Mouse (Mus musculus): Measurements from ENCODE around the gene St14. TPM values are rescaled to one million over a fixed set of nuclear protein-coding genes. Genes with fewer than 3 reads are reported as not detected.

Gene St14
- polyA plus RNA-seq, 1 experiment from 2014 or later = 3.6 TPM

- no peak overlapping the region for H3K4me3 ChIP-seq (ENCODE audit: low read length)
- 82% methylated on average over 18 of the region's 18 CpGs for WGBS
- ATAC-seq (replicated peaks; ENCODE audit: extremely low read depth, insufficient read depth, low FRiP score) = no peak
- peaks cover 10% of the 10 kb centered on the region for H3K4me1 ChIP-seq (ENCODE audit: control insufficient read depth, insufficient read depth, low read length)
- H3K36me3 ChIP-seq (ENCODE audit: control insufficient read depth, insufficient read depth) = no peaks in the 10 kb centered on the region
- H3K27me3 ChIP-seq (ENCODE audit: control insufficient read depth, insufficient read depth, low read length) = no peaks in the 10 kb centered on the region; the same call in 1 of the 2 replicates
- no peaks in the 10 kb centered on the region for H3K9me3 ChIP-seq (replicated peaks; ENCODE audit: control insufficient read depth, low read length)
- no peak overlapping the region for H3K27ac ChIP-seq (ENCODE audit: low read length)
- H3K4me2 ChIP-seq (ENCODE audit: low read depth, low read length) = no peak overlapping the region
- H3K9ac ChIP-seq (ENCODE audit: low read length) = no peak overlapping the region
Observed at GRCm38 (mm10) chr9:31092111-31092832, 39.4 kb downstream of the St14 start.

GRCm38 (mm10) chr9:31091162-31091581 is 40.5 kb downstream of the St14 start:
- no peak for ATAC-seq (replicated peaks; ENCODE audit: extremely low read depth, insufficient read depth, low FRiP score)
- Histone ChIP-seq H3K36me3 (ENCODE audit: control insufficient read depth, insufficient read depth) (no peaks in the 10 kb centered on the region), H3K9me3 (replicated peaks; ENCODE audit: control insufficient read depth, low read length) (no peaks in the 10 kb centered on the region), H3K4me3 (ENCODE audit: low read length) (no peak overlapping the region), H3K9ac (ENCODE audit: low read length) (no peak overlapping the region), H3K27ac (ENCODE audit: low read length) (no peak overlapping the region), H3K27me3 (ENCODE audit: control insufficient read depth, insufficient read depth, low read length) (peaks cover 2% of the 10 kb centered on the region; the same call in 1 of the 2 replicates), H3K4me1 (ENCODE audit: control insufficient read depth, insufficient read depth, low read length) (no peaks in the 10 kb centered on the region; the same call in 1 of the 2 replicates), H3K4me2 (ENCODE audit: low read depth, low read length) (no peak overlapping the region)
- WGBS = 93% methylated on average over 10 of the region's 10 CpGs

- no peak overlapping the region for H3K4me3 ChIP-seq (ENCODE audit: low read length)
- H3K4me2 ChIP-seq (ENCODE audit: low read depth, low read length) = no peak overlapping the region
- WGBS = 71% methylated on average over 28 of the region's 29 CpGs
- no peak for ATAC-seq (replicated peaks; ENCODE audit: extremely low read depth, insufficient read depth, low FRiP score)
- H3K9me3 ChIP-seq (replicated peaks; ENCODE audit: control insufficient read depth, low read length) = no peaks in the 10 kb centered on the region
- no peak overlapping the region for H3K9ac ChIP-seq (ENCODE audit: low read length)
- H3K27ac ChIP-seq (ENCODE audit: low read length) = no peak overlapping the region
- H3K4me1 ChIP-seq (ENCODE audit: control insufficient read depth, insufficient read depth, low read length) = no peaks in the 10 kb centered on the region
- peaks cover 2% of the 10 kb centered on the region; the same call in 1 of the 2 replicates for H3K27me3 ChIP-seq (ENCODE audit: control insufficient read depth, insufficient read depth, low read length)
- no peaks in the 10 kb centered on the region for H3K36me3 ChIP-seq (ENCODE audit: control insufficient read depth, insufficient read depth)
Observed at GRCm38 (mm10) chr9:31090081-31091023, 41.3 kb downstream of the St14 start.

- WGBS = 82% methylated on average over 9 of the region's 9 CpGs
- Histone ChIP-seq H3K9ac (ENCODE audit: low read length) (no peak overlapping the region), H3K4me2 (ENCODE audit: low read depth, low read length) (no peak overlapping the region), H3K4me3 (ENCODE audit: low read length) (no peak overlapping the region), H3K9me3 (replicated peaks; ENCODE audit: control insufficient read depth, low read length) (no peaks in the 10 kb centered on the region), H3K36me3 (ENCODE audit: control insufficient read depth, insufficient read depth) (no peaks in the 10 kb centered on the region), H3K27ac (ENCODE audit: low read length) (no peak overlapping the region), H3K27me3 (ENCODE audit: control insufficient read depth, insufficient read depth, low read length) (peaks cover 5% of the 10 kb centered on the region; the same call in 1 of the 2 replicates), H3K4me1 (ENCODE audit: control insufficient read depth, insufficient read depth, low read length) (no peaks in the 10 kb centered on the region)
- ATAC-seq (replicated peaks; ENCODE audit: extremely low read depth, insufficient read depth, low FRiP score) = no peak
Observed at GRCm38 (mm10) chr9:31089541-31089940, 42.1 kb downstream of the St14 start.

- peaks cover 8% of the 10 kb centered on the region; the same call in 1 of the 2 replicates for H3K27me3 ChIP-seq (ENCODE audit: control insufficient read depth, insufficient read depth, low read length)
- no peaks in the 10 kb centered on the region for H3K9me3 ChIP-seq (replicated peaks; ENCODE audit: control insufficient read depth, low read length)
- no peak overlapping the region for H3K27ac ChIP-seq (ENCODE audit: low read length)
- H3K4me3 ChIP-seq (ENCODE audit: low read length) = no peak overlapping the region
- no peaks in the 10 kb centered on the region for H3K4me1 ChIP-seq (ENCODE audit: control insufficient read depth, insufficient read depth, low read length)
- no peaks in the 10 kb centered on the region for H3K36me3 ChIP-seq (ENCODE audit: control insufficient read depth, insufficient read depth)
- 82% methylated on average over 4 of the region's 4 CpGs for WGBS
- no peak overlapping the region for H3K4me2 ChIP-seq (ENCODE audit: low read depth, low read length)
- no peak for ATAC-seq (replicated peaks; ENCODE audit: extremely low read depth, insufficient read depth, low FRiP score)
- H3K9ac ChIP-seq (ENCODE audit: low read length) = no peak overlapping the region
Observed at GRCm38 (mm10) chr9:31088883-31089282, 42.8 kb downstream of the St14 start.

- Histone ChIP-seq H3K9me3 (replicated peaks; ENCODE audit: control insufficient read depth, low read length) (no peaks in the 10 kb centered on the region), H3K4me2 (ENCODE audit: low read depth, low read length) (no peak overlapping the region), H3K4me3 (ENCODE audit: low read length) (no peak overlapping the region), H3K27ac (ENCODE audit: low read length) (no peak overlapping the region), H3K27me3 (ENCODE audit: control insufficient read depth, insufficient read depth, low read length) (peaks cover 14% of the 10 kb centered on the region), H3K4me1 (ENCODE audit: control insufficient read depth, insufficient read depth, low read length) (no peaks in the 10 kb centered on the region), H3K36me3 (ENCODE audit: control insufficient read depth, insufficient read depth) (no peaks in the 10 kb centered on the region), H3K9ac (ENCODE audit: low read length) (no peak overlapping the region)
- 58% methylated on average over 3 of the region's 3 CpGs for WGBS
- no peak for ATAC-seq (replicated peaks; ENCODE audit: extremely low read depth, insufficient read depth, low FRiP score)
Observed at GRCm38 (mm10) chr9:31088116-31088515, 43.5 kb downstream of the St14 start.

- WGBS = 74% methylated on average over 4 of the region's 4 CpGs
- no peaks in the 10 kb centered on the region for H3K36me3 ChIP-seq (ENCODE audit: control insufficient read depth, insufficient read depth)
Observed at GRCm38 (mm10) chr9:31087466-31087865, 44.2 kb downstream of the St14 start.

GRCm38 (mm10) chr9:31086754-31087145 is 44.9 kb downstream of the St14 start:
- no peaks in the 10 kb centered on the region for H3K4me1 ChIP-seq (ENCODE audit: control insufficient read depth, insufficient read depth, low read length)
- WGBS = 75% methylated on average over 7 of the region's 7 CpGs

More at GRCm38 (mm10) chr9:31087466-31087865, 44.2 kb downstream of the St14 start:
- H3K9me3 ChIP-seq (replicated peaks; ENCODE audit: control insufficient read depth, low read length) = no peaks in the 10 kb centered on the region
- no peak overlapping the region for H3K4me3 ChIP-seq (ENCODE audit: low read length)
- H3K27me3 ChIP-seq (ENCODE audit: control insufficient read depth, insufficient read depth, low read length) = peaks cover 19% of the 10 kb centered on the region
- ATAC-seq (replicated peaks; ENCODE audit: extremely low read depth, insufficient read depth, low FRiP score) = no peak
- H3K4me2 ChIP-seq (ENCODE audit: low read depth, low read length) = no peak overlapping the region
- no peaks in the 10 kb centered on the region for H3K4me1 ChIP-seq (ENCODE audit: control insufficient read depth, insufficient read depth, low read length)
- no peak overlapping the region for H3K9ac ChIP-seq (ENCODE audit: low read length)
- H3K27ac ChIP-seq (ENCODE audit: low read length) = no peak overlapping the region

More at GRCm38 (mm10) chr9:31086754-31087145, 44.9 kb downstream of the St14 start:
- no peak overlapping the region for H3K27ac ChIP-seq (ENCODE audit: low read length)
- ATAC-seq (replicated peaks; ENCODE audit: extremely low read depth, insufficient read depth, low FRiP score) = no peak
- H3K4me3 ChIP-seq (ENCODE audit: low read length) = no peak overlapping the region
- no peak overlapping the region for H3K9ac ChIP-seq (ENCODE audit: low read length)
- H3K9me3 ChIP-seq (replicated peaks; ENCODE audit: control insufficient read depth, low read length) = no peaks in the 10 kb centered on the region
- H3K36me3 ChIP-seq (ENCODE audit: control insufficient read depth, insufficient read depth) = no peaks in the 10 kb centered on the region
- no peak overlapping the region for H3K4me2 ChIP-seq (ENCODE audit: low read depth, low read length)
- peaks cover 19% of the 10 kb centered on the region for H3K27me3 ChIP-seq (ENCODE audit: control insufficient read depth, insufficient read depth, low read length)

Data from heart, embryonic 16.5 days (tissue).